Mouse (Mus musculus) right cerebral cortex, postnatal 10 days (tissue): ENCODE measurements at regions not wholly inside any gene's neighbourhood (a gene's known extent, or its start where the extent isn't known, plus 50 kb on each side); places are given as distances from the start of the nearest gene placed in this dataset.

Experiments
- DNase-seq, 2 experiments: peaks; one replicate each; pipeline ENCODE4 v3.0.0; 2021; ENCODE audit warnings: low spot score in 2 of 2

GRCm38 (mm10) chr2:57613243-57613642 lies 375.8 kb downstream of the Gpd2 start:
- DNase-seq, result peak; percentile 53 to 54

- DNase-seq, result peak in 1 of 2 experiments; percentile 17
These were observed 377.2 kb downstream of the Gpd2 start for GRCm38 (mm10) chr2:57614587-57614991.

- DNase-seq, result peak in 1 of 2 experiments; percentile 21
These were observed 379.2 kb downstream of the Gpd2 start for GRCm38 (mm10) chr2:57616525-57617225.

GRCm38 (mm10) chr2:57617258-57617657 lies 379.8 kb downstream of the Gpd2 start:
- DNase-seq, result no peak

GRCm38 (mm10) chr2:57644117-57644516 lies 353.6 kb upstream of the Galnt5 start:
- no peak for DNase-seq

- peak; percentile 46 to 47 for DNase-seq
These were observed 353.1 kb upstream of the Galnt5 start for GRCm38 (mm10) chr2:57644541-57644940.

GRCm38 (mm10) chr2:57649002-57649401 lies 348.7 kb upstream of the Galnt5 start:
- DNase-seq, result no peak

GRCm38 (mm10) chr2:57657409-57657808 lies 340.3 kb upstream of the Galnt5 start:
- DNase-seq, result peak; percentile 21 to 50

GRCm38 (mm10) chr2:57661838-57662237 lies 335.8 kb upstream of the Galnt5 start:
- DNase-seq, result no peak

- no peak for DNase-seq
These were observed 325.6 kb upstream of the Galnt5 start for GRCm38 (mm10) chr2:57672007-57672643.

- no peak for DNase-seq
These were observed 307.8 kb upstream of the Galnt5 start for GRCm38 (mm10) chr2:57689877-57690276.

GRCm38 (mm10) chr2:57696992-57697772 lies 300.5 kb upstream of the Galnt5 start:
- peak in 1 of 2 experiments; percentile 19 for DNase-seq

- DNase-seq, result peak; percentile 60 to 75
These were observed 299.0 kb upstream of the Galnt5 start for GRCm38 (mm10) chr2:57698659-57699061.

- DNase-seq, result no peak
These were observed 298.5 kb upstream of the Galnt5 start for GRCm38 (mm10) chr2:57699226-57699625.

- DNase-seq, result no peak
These were observed 280.8 kb upstream of the Galnt5 start for GRCm38 (mm10) chr2:57716754-57717510.
